Mouse (Mus musculus): ENCODE data around the gene Cobl.

- TF ChIP-seq CTCF (IDR thresholded peaks at IDR 0.05; ENCODE audit: low read depth) = no peak
- TF ChIP-seq EP300 (IDR thresholded peaks at IDR 0.05; ENCODE audit: low read depth) = no peak
Measured at GRCm38 (mm10) chr11:12355681-12356080, 109.1 kb downstream of the Cobl start.
